Mouse (Mus musculus) testis, adult 2 months (tissue): ENCODE data around the gene Limd1. TPM values are rescaled to one million over a fixed set of nuclear protein-coding genes. Genes with fewer than 3 reads are reported as not detected.

Source experiments
- H3K27ac ChIP-seq: fragments of 200-500 bp; 2 replicates; pipeline ENCODE4 v1.5.1; 2012; ENCODE audit warnings: low read depth, low read length; ENCODE audit not compliant: control insufficient read depth, insufficient read depth
- H3K27me3 ChIP-seq: fragments of 200-500 bp; 2 replicates; pipeline ENCODE4 v1.6.1; 2012; ENCODE audit warnings: mild to moderate bottlenecking, low read length, moderate library complexity; ENCODE audit not compliant: control insufficient read depth, insufficient read depth
- H3K36me3 ChIP-seq: fragments of 200-500 bp; 2 replicates; pipeline ENCODE4 v1.6.1; 2012; ENCODE audit warnings: mild to moderate bottlenecking, low read length; ENCODE audit not compliant: control insufficient read depth, insufficient read depth
- H3K4me1 ChIP-seq: fragments of 200-500 bp; 2 replicates; pipeline ENCODE4 v1.6.1; 2012; ENCODE audit warnings: low read length; ENCODE audit not compliant: control insufficient read depth, insufficient read depth
- H3K4me3 ChIP-seq: fragments of 200-500 bp; 2 replicates; pipeline ENCODE4 v1.5.1; 2012; ENCODE audit warnings: low read depth, mild to moderate bottlenecking, low read length, moderate library complexity, mixed read lengths; ENCODE audit not compliant: control insufficient read depth
- CTCF ChIP-seq: fragments of 200-500 bp; IDR thresholded peaks from 2 replicates; pipeline ENCODE4 v1.5.1; 2012; ENCODE audit warnings: low read depth, mild to moderate bottlenecking, inconsistent platforms, low read length, moderate library complexity; ENCODE audit not compliant: control insufficient read depth, insufficient read depth, insufficient replicate concordance
- POLR2A ChIP-seq: fragments of 200-500 bp; IDR thresholded peaks from 2 replicates; pipeline ENCODE4 v1.6.1; 2012; ENCODE audit warnings: low read depth, mild to moderate bottlenecking, inconsistent platforms, low read length, moderate library complexity; ENCODE audit not compliant: control insufficient read depth
- polyA plus RNA-seq: library from polyadenylated mRNA; depleted of rRNA; stranded (reverse); fragments of >200 nt; gene quantifications from 2 replicates; pipeline ENCODE4 v1.2.3, GENCODE M21; 2012; rRNA removed

The Limd1 gene
- polyA plus RNA-seq, 1 experiment: 34.7 TPM

- H3K27me3 ChIP-seq: no peaks in the 10 kb centered on the region
- H3K4me1 ChIP-seq: no peaks in the 10 kb centered on the region
- no peak for TF ChIP-seq POLR2A
- no peak for TF ChIP-seq CTCF
- H3K27ac ChIP-seq: no peak overlapping the region
- no peak overlapping the region for H3K4me3 ChIP-seq
- no peaks in the 10 kb centered on the region for H3K36me3 ChIP-seq
Measured at GRCm38 (mm10) chr9:123554599-123554998, 76.1 kb downstream of the Limd1 start.

Other genes with a start within 250 kb of the Limd1 start
- 0.26 and 0.70 TPM in 2 replicates for gene Tmem158, start 217.9 kb upstream of the Limd1 start, polyA plus RNA-seq
- gene Lars2, start 111.8 kb upstream of the Limd1 start, polyA plus RNA-seq: 398 and 685 TPM in 2 replicates
- 2.9 and 5.1 TPM in 2 replicates for gene Sacm1l, start 51.1 kb downstream of the Limd1 start, polyA plus RNA-seq
- gene Slc6a20b, start 153.9 kb downstream of the Limd1 start, polyA plus RNA-seq: 2.2 and 2.4 TPM in 2 replicates
- 0.04 TPM in 1 of 2 replicates, not detected in the other for gene Ccr9, start 199.7 kb downstream of the Limd1 start, polyA plus RNA-seq
- 4.5 and 5.9 TPM in 2 replicates for gene Slc6a20a, start 200.2 kb downstream of the Limd1 start, polyA plus RNA-seq
- 28.6 and 35.9 TPM in 2 replicates for gene Lztfl1, start 239.0 kb downstream of the Limd1 start, polyA plus RNA-seq